Mouse (Mus musculus) heart, postnatal 25 days (tissue): ENCODE data around the gene Iglon5. TPM values are rescaled to one million over a fixed set of nuclear protein-coding genes. Genes with fewer than 3 reads are reported as not detected.

Experiments used
- DNase-seq: peaks from one replicate; pipeline ENCODE4 v3.0.0; 2022; ENCODE audit warnings: low spot score
- intact Hi-C: fragments of 180-260 bp; cut with DNase I; formaldehyde crosslinking; loops from one replicate; pipeline ENCODE4 v1.15.1; 2025
- total RNA-seq, 2 experiments: library from RNA; stranded (reverse); gene quantifications; 2 replicates each; pipeline ENCODE4 v1.2.3; 2021

The Iglon5 gene
- total RNA-seq, 2 experiments from 2014 or later = 0.13 to 0.22 TPM

- DNase-seq = peak; percentile 65
- intact Hi-C loops = loop anchor here (1.0 to 10.0 kb wide), 3 partner anchors 43 to 429 kb away; partner anchors contain the start of gene Zfp715
These were observed 23.7 kb downstream of the Iglon5 start for GRCm38 (mm10) chr7:43466099-43466694.

DNA sequence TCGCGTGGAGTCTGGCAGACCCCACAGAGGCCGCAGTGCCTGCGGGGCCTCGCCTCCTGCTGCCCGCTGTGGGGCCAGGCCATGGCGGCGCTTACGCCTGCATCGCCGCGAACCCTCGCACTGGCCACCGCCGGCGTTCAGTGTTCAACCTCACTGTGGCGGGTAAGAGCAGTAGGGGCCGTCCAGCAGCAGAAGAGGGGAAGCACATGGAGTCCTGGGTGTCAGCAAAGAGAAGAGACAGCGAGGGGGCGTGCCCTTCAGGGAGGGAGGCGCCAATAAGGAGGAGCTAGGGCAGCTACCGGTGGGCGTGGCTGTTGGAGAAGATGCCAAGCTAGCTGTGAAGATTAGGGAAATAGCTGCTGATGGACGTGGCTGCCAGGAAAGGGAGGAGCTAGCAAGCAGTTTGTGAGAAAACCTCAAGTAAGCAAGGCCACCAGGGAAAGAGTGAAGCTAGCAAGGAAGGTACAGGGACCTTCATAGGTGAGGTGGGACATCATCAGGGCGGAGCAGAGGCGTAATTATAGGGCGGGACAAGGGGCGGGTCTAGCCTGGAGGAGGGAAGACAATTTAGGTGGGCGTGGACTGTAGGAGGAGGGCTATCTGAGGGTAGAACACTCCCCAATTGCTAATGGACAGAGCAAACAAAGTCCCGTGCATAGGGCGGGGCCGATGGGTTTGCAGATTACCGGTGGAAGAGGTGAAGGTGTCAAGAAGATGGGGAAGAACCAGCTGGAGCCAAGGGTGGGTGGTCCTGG lies 24.4 kb downstream of the Iglon5 start:
- intact Hi-C loops = loop anchor here (1.0 to 10.0 kb wide), 4 partner anchors 21 to 429 kb away; partner anchors contain the start of genes Etfb, Gm45233 and Zfp715
- peak; percentile 81 for DNase-seq

- DNase-seq = no peak
- intact Hi-C loops = loop anchor here (2.0 to 10.0 kb wide), 3 partner anchors 20 to 430 kb away; partner anchors contain the start of genes Etfb, Gm45233 and Zfp715
These were observed 25.0 kb downstream of the Iglon5 start for GRCm38 (mm10) chr7:43464864-43465343.

DNA sequence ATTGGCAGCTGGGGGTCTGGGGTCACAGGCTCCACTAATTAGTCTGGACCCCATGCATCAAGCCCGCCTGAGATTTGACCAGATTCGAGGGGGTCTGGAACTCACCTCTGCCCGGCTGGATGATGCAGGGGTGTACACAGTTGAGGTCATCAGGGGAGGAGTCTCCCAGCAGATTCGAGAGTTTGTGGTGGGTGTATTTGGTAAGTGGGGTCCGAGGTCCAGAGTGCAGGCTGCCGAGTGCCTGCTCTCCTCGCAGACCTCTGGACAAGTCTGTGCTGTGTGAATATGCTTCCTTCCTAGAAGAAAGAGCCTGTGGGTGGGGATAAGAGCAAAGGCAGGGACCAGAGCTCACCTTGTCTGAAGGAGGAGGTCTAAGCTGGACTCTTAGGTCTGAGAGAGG lies 25.9 kb downstream of the Iglon5 start:
- DNase-seq = no peak
- intact Hi-C loops = loop anchor here (2.0 to 10.0 kb wide), 2 partner anchors 19 to 431 kb away; partner anchors contain the start of genes Etfb and Gm45233

- intact Hi-C loops = loop anchor here (10.0 kb wide), 1 partner anchor 432 kb away; no protein-coding TSS in a partner anchor
- no peak for DNase-seq
These were observed 27.0 kb downstream of the Iglon5 start, which contains the start of gene Vsig10l for GRCm38 (mm10) chr7:43462851-43463250. Vsig10l (plus strand) TSS chr7:43463151.

DNA sequence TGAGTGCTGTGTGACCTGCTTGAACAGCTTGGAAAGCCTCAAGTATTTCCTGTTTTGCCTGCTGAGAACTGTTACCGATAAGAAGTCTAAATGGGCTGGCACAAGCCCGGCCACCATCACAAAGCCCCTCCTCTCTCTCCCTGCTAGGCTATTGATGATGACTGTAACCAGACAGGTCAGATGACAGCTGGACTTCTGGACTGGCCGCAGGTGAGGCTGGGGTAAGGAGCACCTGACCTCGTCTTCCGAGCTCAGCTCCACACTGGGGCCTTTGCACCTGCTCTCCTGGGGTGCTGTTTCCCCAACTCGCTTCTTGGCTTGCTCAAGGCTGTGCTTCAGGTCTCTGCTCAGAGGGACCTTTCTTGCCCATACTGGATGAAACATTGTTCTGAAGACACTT lies 35.5 kb downstream of the Iglon5 start:
- intact Hi-C loops = no loop called here

GRCm38 (mm10) chr7:43453599-43454355 lies 36.1 kb downstream of the Iglon5 start:
- intact Hi-C loops = no loop called here
- no peak for DNase-seq

More for the DNA sequence above, 35.5 kb downstream of the Iglon5 start:
- DNase-seq = no peak

- DNase-seq = no peak
- intact Hi-C loops = no loop called here
These were observed 37.3 kb downstream of the Iglon5 start for GRCm38 (mm10) chr7:43452609-43453008.

GRCm38 (mm10) chr7:43451726-43452125 lies 38.1 kb downstream of the Iglon5 start:
- intact Hi-C loops = no loop called here
- DNase-seq = no peak

GRCm38 (mm10) chr7:43449811-43450210 lies 40.1 kb downstream of the Iglon5 start:
- intact Hi-C loops = no loop called here
- no peak for DNase-seq

DNA sequence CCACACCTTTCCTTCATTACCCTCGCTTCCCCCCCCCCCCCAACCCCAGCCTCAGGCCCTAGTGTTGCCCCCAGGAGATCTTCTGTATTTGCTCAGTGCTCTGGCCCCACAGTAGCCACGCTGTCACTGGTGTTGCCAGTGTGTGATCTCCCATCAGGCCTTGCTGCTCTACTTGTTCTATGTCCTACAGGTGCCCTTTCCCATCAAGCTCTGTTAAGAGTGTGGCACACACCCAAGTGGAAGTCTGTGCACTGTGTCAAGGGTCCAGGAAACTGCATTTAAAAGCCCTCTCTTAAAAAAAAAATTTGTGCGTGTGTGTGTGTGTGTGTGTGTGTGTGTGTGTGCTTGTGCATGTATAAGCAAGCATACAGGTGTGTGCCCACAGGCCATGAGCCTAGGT lies 41.6 kb downstream of the Iglon5 start:
- intact Hi-C loops = no loop called here
- no peak for DNase-seq

DNA sequence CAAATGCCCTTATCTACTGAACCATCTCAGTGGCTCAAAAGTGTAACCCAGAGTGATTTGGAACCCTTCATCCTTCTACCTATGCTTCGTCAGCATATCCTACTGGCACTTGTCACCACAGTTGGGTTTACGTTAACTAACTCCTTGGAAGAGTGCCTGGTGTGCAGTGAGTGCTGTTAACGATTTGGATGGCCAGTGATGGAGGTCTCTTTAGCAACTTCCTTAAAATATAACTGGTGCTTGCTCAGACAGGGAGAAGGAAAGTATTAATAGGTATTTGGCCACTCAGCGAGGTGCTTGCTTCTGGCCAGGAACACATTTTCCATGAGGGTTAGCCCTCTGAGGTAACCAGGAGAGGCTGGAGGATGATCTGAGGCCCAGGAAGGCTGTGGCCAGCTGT lies 42.1 kb downstream of the Iglon5 start:
- intact Hi-C loops = no loop called here
- DNase-seq = no peak

- peak; percentile 97 for DNase-seq
- intact Hi-C loops = loop anchor here (2.0 to 5.0 kb wide), 2 partner anchors 21 to 132 kb away; partner anchors contain the start of gene Zfp715
These were observed 46.0 kb downstream of the Iglon5 start, which contains the start of the genes Etfb and Gm45233 for GRCm38 (mm10) chr7:43443917-43444293. Etfb (plus strand) TSS chr7:43444083. Gm45233 (plus strand) TSS chr7:43444128.

- peak; percentile 77 for DNase-seq
- intact Hi-C loops = loop anchor here (5.0 kb wide), 1 partner anchor 131 kb away; the partner anchor contains the start of gene Zfp715
These were observed 46.6 kb downstream of the Iglon5 start for GRCm38 (mm10) chr7:43443126-43443916.

GRCm38 (mm10) chr7:43442684-43443083 lies 47.2 kb downstream of the Iglon5 start:
- intact Hi-C loops = loop anchor here (5.0 kb wide), 1 partner anchor 130 kb away; the partner anchor contains the start of gene Zfp715
- no peak for DNase-seq

DNA sequence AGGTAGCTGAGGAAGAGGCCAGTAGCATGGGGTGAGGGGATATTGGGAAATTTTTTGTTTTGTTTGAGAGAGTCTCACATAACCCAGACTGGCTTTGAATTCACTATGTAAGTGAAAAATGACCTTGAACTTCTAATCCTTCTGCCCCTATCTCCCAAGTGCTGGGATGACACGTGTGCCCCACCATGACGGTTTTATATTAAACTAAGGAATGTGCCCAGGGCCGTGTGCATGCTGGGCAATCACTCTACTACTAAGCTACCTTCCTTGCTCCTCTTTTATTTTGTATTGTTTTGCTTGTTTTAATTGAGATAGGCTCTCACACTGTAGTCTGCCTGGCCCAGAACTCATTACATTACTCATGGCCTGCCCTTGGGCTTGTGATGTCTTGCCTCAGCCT lies 48.8 kb downstream of the Iglon5 start:
- intact Hi-C loops = loop anchor here (5.0 kb wide), 1 partner anchor 129 kb away; the partner anchor contains the start of gene Zfp715
- DNase-seq = no peak

DNA sequence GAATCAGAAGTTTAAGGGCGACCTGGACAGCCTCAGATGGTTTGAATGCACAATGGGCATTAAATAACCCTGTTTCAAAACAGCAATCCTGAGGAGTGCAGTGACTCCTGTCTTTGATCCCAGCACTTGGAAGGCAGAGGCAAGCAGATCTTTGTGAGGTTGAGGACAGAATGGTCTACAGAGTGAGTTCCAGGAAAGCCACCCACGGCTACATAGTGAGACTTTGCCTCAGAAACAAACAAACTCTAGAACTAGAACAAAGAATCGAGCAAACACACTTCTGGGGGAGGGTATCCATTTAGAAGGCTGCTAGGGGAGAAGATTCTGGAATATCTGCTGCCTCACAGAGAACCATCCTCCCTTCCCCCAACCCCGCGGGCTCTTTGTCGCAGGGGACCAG lies 49.4 kb downstream of the Iglon5 start, which contains the start of gene Cldnd2:
Gene Cldnd2 (plus strand): TSS at position 301 of the 400 bp plus-strand sequence.
- intact Hi-C loops = loop anchor here (5.0 kb wide), 1 partner anchor 128 kb away; the partner anchor contains the start of gene Zfp715

DNA sequence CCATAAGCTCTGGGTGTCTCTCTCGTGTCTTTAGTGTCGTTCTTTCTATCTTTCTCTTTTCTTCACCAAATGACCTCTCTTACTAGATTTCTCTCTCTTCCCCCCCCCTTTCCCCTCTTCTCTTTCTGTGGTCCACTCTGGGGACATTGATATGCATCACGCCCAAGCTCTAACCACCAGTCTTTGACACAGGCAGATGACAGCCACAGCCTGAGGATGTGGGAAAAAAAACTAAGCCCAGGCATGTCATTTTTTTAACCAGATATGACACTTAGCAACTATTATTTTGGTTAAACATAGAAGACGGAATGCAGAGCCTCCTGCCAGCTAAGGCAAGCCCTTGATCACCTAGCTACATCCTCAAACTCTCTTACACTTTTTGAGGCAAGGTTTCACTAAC lies 51.3 kb downstream of the Iglon5 start:
- intact Hi-C loops = no loop called here
- no peak for DNase-seq

More for the DNA sequence above, 49.4 kb downstream of the Iglon5 start, which contains the start of gene Cldnd2:
- no peak for DNase-seq
